Mouse (Mus musculus) myocyte (in vitro differentiated cells): Measurements from ENCODE around the gene B3gnt3. TPM values are rescaled to one million over a fixed set of nuclear protein-coding genes. Genes with fewer than 3 reads are reported as not detected.

Source experiments
- H3K27me3 ChIP-seq: one replicate; pipeline ENCODE4 v1.6.1; 2011; ENCODE audit not compliant: control insufficient read depth, insufficient read depth, insufficient read length
- H3K36me3 ChIP-seq: one replicate; pipeline ENCODE4 v1.6.1; 2011; ENCODE audit not compliant: control insufficient read depth, insufficient read depth
- H3K4me2 ChIP-seq: one replicate; pipeline ENCODE4 v1.6.1; 2011; ENCODE audit warnings: low read depth, control low read depth
- H3K4me3 ChIP-seq: one replicate; pipeline ENCODE4 v1.5.1; 2011; ENCODE audit warnings: mild to moderate bottlenecking, control low read depth, moderate library complexity
- H3K79me2 ChIP-seq: one replicate; pipeline ENCODE4 v1.6.1; 2011; ENCODE audit not compliant: control insufficient read depth, insufficient read depth
- H3ac ChIP-seq: one replicate; pipeline ENCODE4 v1.6.1; 2011; ENCODE audit not compliant: control insufficient read depth, insufficient read length
- CEBPB ChIP-seq: IDR thresholded peaks from 2 replicates; pipeline ENCODE4 v1.6.1; 2011; ENCODE audit warnings: mild to moderate bottlenecking, moderate library complexity; ENCODE audit not compliant: poor library complexity, insufficient read depth, severe bottlenecking
- E2F4 ChIP-seq: IDR thresholded peaks from one replicate; pipeline ENCODE4 v1.6.1; 2011; ENCODE audit warnings: mild to moderate bottlenecking, control low read depth, moderate library complexity; ENCODE audit not compliant: insufficient read depth
- MAX ChIP-seq: IDR thresholded peaks from one replicate; pipeline ENCODE4 v1.6.1; 2011; ENCODE audit warnings: low read depth, mild to moderate bottlenecking, control low read depth
- MYOD1 ChIP-seq, 3 experiments: IDR thresholded peaks; one replicate each; pipeline ENCODE4 v1.6.1; 2011; ENCODE audit warnings: control low read depth in 2 of 3, low read depth in 2 of 3, mild to moderate bottlenecking in 2 of 3, moderate library complexity in 1 of 3; ENCODE audit not compliant: insufficient read length in 2 of 3, control insufficient read depth in 1 of 3
- MYOG ChIP-seq, 3 experiments: IDR thresholded peaks; one replicate each; pipeline ENCODE4 v1.6.1; 2011; ENCODE audit warnings: control low read depth in 2 of 3, low read depth in 2 of 3, mild to moderate bottlenecking in 2 of 3; ENCODE audit not compliant: insufficient read length in 2 of 3, control insufficient read depth in 1 of 3, insufficient read depth in 1 of 3
- POLR2A ChIP-seq: IDR thresholded peaks from one replicate; pipeline ENCODE4 v1.6.1; 2011; ENCODE audit warnings: low read depth, mild to moderate bottlenecking, control low read depth, moderate library complexity; ENCODE audit not compliant: insufficient read length
- POLR2AphosphoS2 ChIP-seq: IDR thresholded peaks from one replicate; pipeline ENCODE4 v1.6.1; 2011; ENCODE audit warnings: low read depth, control low read depth; ENCODE audit not compliant: insufficient read length
- REST ChIP-seq: IDR thresholded peaks from one replicate; pipeline ENCODE4 v1.6.1; 2011; ENCODE audit warnings: mild to moderate bottlenecking, control low read depth, moderate library complexity; ENCODE audit not compliant: insufficient read depth, insufficient read length
- SRF ChIP-seq: IDR thresholded peaks from one replicate; pipeline ENCODE4 v1.6.1; 2011; ENCODE audit warnings: low read depth; ENCODE audit not compliant: control insufficient read depth, insufficient read length
- TCF12 ChIP-seq: IDR thresholded peaks from one replicate; pipeline ENCODE4 v1.6.1; 2011; ENCODE audit warnings: mild to moderate bottlenecking, control low read depth; ENCODE audit not compliant: poor library complexity, insufficient read depth, severe bottlenecking
- TCF3 ChIP-seq: IDR thresholded peaks from one replicate; pipeline ENCODE4 v1.6.1; 2011; ENCODE audit warnings: low read depth, control low read depth; ENCODE audit not compliant: insufficient read length
- USF1 ChIP-seq: IDR thresholded peaks from one replicate; pipeline ENCODE4 v1.6.1; 2011; ENCODE audit warnings: low read depth, mild to moderate bottlenecking, control low read depth, moderate library complexity
- polyA plus RNA-seq: library from polyadenylated mRNA; unstranded; fragments of >200 nt; fragmentation: generic; extraction: Trizol; gene quantifications from one replicate; pipeline ENCODE4 v1.2.1, GENCODE M21; 2012; ENCODE audit warnings: missing spikeins

B3gnt3 gene
- polyA plus RNA-seq, 1 experiment: 0.01 TPM

GRCm38 (mm10) chr8:71682832-71683231, 18.8 kb downstream of the B3gnt3 start:
- Histone ChIP-seq H3K4me3 (no peak overlapping the region), H3K79me2 (no peaks in the 10 kb centered on the region), H3K27me3 (peaks cover 32% of the 10 kb centered on the region), H3ac (no peak overlapping the region), H3K36me3 (no peaks in the 10 kb centered on the region), H3K4me2 (no peak overlapping the region)
- TF ChIP-seq MYOD1 (IDR thresholded peaks at IDR 0.05; ENCODE audit: control insufficient read depth in 1 of 3, insufficient read length in 2 of 3, low read depth in 2 of 3) (no peak), POLR2AphosphoS2 (no peak), CEBPB (no peak), MYOG (IDR thresholded peaks at IDR 0.05; ENCODE audit: control insufficient read depth in 1 of 3, insufficient read depth in 1 of 3, insufficient read length in 2 of 3, low read depth in 2 of 3) (no peak), REST (no peak), SRF (no peak), POLR2A (no peak), USF1 (no peak), MAX (no peak), E2F4 (no peak), TCF3 (no peak), TCF12 (no peak)

- Histone ChIP-seq H3K36me3 (no peaks in the 10 kb centered on the region), H3K27me3 (peaks cover 18% of the 10 kb centered on the region), H3K4me2 (no peak overlapping the region), H3ac (no peak overlapping the region), H3K79me2 (no peaks in the 10 kb centered on the region), H3K4me3 (no peak overlapping the region)
- TF ChIP-seq CEBPB (no peak), MYOD1 (IDR thresholded peaks at IDR 0.05; ENCODE audit: control insufficient read depth in 1 of 3, insufficient read length in 2 of 3, low read depth in 2 of 3) (no peak), MAX (no peak), POLR2AphosphoS2 (no peak), TCF12 (no peak), USF1 (no peak), TCF3 (no peak), POLR2A (no peak), REST (no peak), E2F4 (no peak), MYOG (IDR thresholded peaks at IDR 0.05; ENCODE audit: control insufficient read depth in 1 of 3, insufficient read depth in 1 of 3, insufficient read length in 2 of 3, low read depth in 2 of 3) (no peak), SRF (no peak)
Measured at GRCm38 (mm10) chr8:71681369-71681915, 20.1 kb downstream of the B3gnt3 start.

GRCm38 (mm10) chr8:71680471-71680870, 21.1 kb downstream of the B3gnt3 start:
- H3K79me2 ChIP-seq: no peaks in the 10 kb centered on the region
- no peak overlapping the region for H3ac ChIP-seq
- H3K36me3 ChIP-seq: no peaks in the 10 kb centered on the region
- no peak overlapping the region for H3K4me3 ChIP-seq
- TF ChIP-seq TCF3 (no peak), USF1 (no peak), MYOD1 (IDR thresholded peaks at IDR 0.05; ENCODE audit: control insufficient read depth in 1 of 3, insufficient read length in 2 of 3, low read depth in 2 of 3) (no peak), CEBPB (no peak), MAX (no peak), TCF12 (no peak), POLR2AphosphoS2 (no peak), POLR2A (no peak), MYOG (IDR thresholded peaks at IDR 0.05; ENCODE audit: control insufficient read depth in 1 of 3, insufficient read depth in 1 of 3, insufficient read length in 2 of 3, low read depth in 2 of 3) (no peak), REST (no peak), E2F4 (no peak), SRF (no peak)
- H3K4me2 ChIP-seq: no peak overlapping the region
- H3K27me3 ChIP-seq: peaks cover 8% of the 10 kb centered on the region

GRCm38 (mm10) chr8:71679550-71680168, 21.9 kb downstream of the B3gnt3 start:
- Histone ChIP-seq H3K79me2 (no peaks in the 10 kb centered on the region), H3K36me3 (no peaks in the 10 kb centered on the region), H3K4me2 (no peak overlapping the region), H3K27me3 (peaks cover 6% of the 10 kb centered on the region), H3ac (no peak overlapping the region), H3K4me3 (no peak overlapping the region)
- TF ChIP-seq POLR2AphosphoS2 (no peak), MAX (no peak)

GRCm38 (mm10) chr8:71679116-71679515, 22.5 kb downstream of the B3gnt3 start:
- Histone ChIP-seq H3K4me3 (no peak overlapping the region), H3ac (no peak overlapping the region), H3K27me3 (peaks cover 5% of the 10 kb centered on the region), H3K4me2 (no peak overlapping the region), H3K79me2 (no peaks in the 10 kb centered on the region), H3K36me3 (no peaks in the 10 kb centered on the region)
- no peak for TF ChIP-seq MAX
- no peak for TF ChIP-seq MYOD1 (IDR thresholded peaks at IDR 0.05; ENCODE audit: control insufficient read depth in 1 of 3, insufficient read length in 2 of 3, low read depth in 2 of 3)
- TF ChIP-seq MYOG (IDR thresholded peaks at IDR 0.05; ENCODE audit: control insufficient read depth in 1 of 3, insufficient read depth in 1 of 3, insufficient read length in 2 of 3, low read depth in 2 of 3): no peak
- no peak for TF ChIP-seq REST
- no peak for TF ChIP-seq POLR2AphosphoS2
- no peak for TF ChIP-seq TCF12
- no peak for TF ChIP-seq POLR2A
- no peak for TF ChIP-seq E2F4
- no peak for TF ChIP-seq SRF
- TF ChIP-seq CEBPB: no peak
- no peak for TF ChIP-seq TCF3
- TF ChIP-seq USF1: no peak
